Mouse (Mus musculus): ENCODE results near the gene Tmem106a. TPM values are rescaled to one million over a fixed set of nuclear protein-coding genes. Genes with fewer than 3 reads are reported as not detected.
A peak's percentile ranks its signal among the peaks of the same experiment; 100 is the strongest.

Tmem106a gene
- polyA plus RNA-seq (2014; fragmentation: Nextera tagmentation; extraction: Ambion mirVana), result 3.4 and 3.5 TPM in 2 replicates

GRCm38 (mm10) chr11:101582054-101583035 is at the start of gene Tmem106a:
TSS of gene Tmem106a (plus strand) at chr11:101582242.
- peaks cover 8% of the 10 kb centered on the region; the same call in 1 of the 2 replicates for H3K36me3 ChIP-seq (ENCODE audit: control insufficient read depth, insufficient read depth, low read length)
- no peaks in the 10 kb centered on the region for H3K9me3 ChIP-seq (ENCODE audit: control insufficient read depth, low read length)
- no peak within 1 kb of the TSS for H3K27ac ChIP-seq (ENCODE audit: low read depth, low read length)
- ATAC-seq (ENCODE audit: low FRiP score) (no peak), DNase-seq (ENCODE audit: low spot score) (peak; percentile 79)
- WGBS, result 17% methylated on average over 29 of the region's 31 CpGs
- H3K4me3 ChIP-seq (ENCODE audit: low read depth, low read length), result peak within 1 kb of the TSS; percentile 28
- no peaks in the 10 kb centered on the region for H3K27me3 ChIP-seq (ENCODE audit: control insufficient read depth, insufficient read depth, low read length)
- no peaks in the 10 kb centered on the region for H3K4me1 ChIP-seq (replicated peaks; ENCODE audit: control insufficient read depth, insufficient read depth, low read length)
- peak within 1 kb of the TSS; percentile 40 for H3K4me2 ChIP-seq (replicated peaks; ENCODE audit: low read depth, low read length)
- no peak within 1 kb of the TSS; the same call in 1 of the 2 replicates for H3K9ac ChIP-seq (ENCODE audit: low read depth, low read length)

GRCm38 (mm10) chr11:101543533-101543932 is 38.5 kb upstream of the Tmem106a start:
- no peaks in the 10 kb centered on the region for H3K9me3 ChIP-seq (ENCODE audit: control insufficient read depth, low read length)
- no peak overlapping the region for H3K9ac ChIP-seq (ENCODE audit: low read depth, low read length)
- no peak for ATAC-seq (ENCODE audit: low FRiP score)
- no peaks in the 10 kb centered on the region for H3K27me3 ChIP-seq (ENCODE audit: control insufficient read depth, insufficient read depth, low read length)
- no peak overlapping the region for H3K4me3 ChIP-seq (ENCODE audit: low read depth, low read length)
- H3K27ac ChIP-seq (ENCODE audit: low read depth, low read length), result no peak overlapping the region
- WGBS, result 94% methylated on average over 9 of the region's 9 CpGs
- DNase-seq (ENCODE audit: low spot score), result no peak
- no peaks in the 10 kb centered on the region for H3K36me3 ChIP-seq (ENCODE audit: control insufficient read depth, insufficient read depth, low read length)
- no peaks in the 10 kb centered on the region for H3K4me1 ChIP-seq (replicated peaks; ENCODE audit: control insufficient read depth, insufficient read depth, low read length)
- no peak overlapping the region for H3K4me2 ChIP-seq (replicated peaks; ENCODE audit: low read depth, low read length)

GRCm38 (mm10) chr11:101544132-101544531 is 37.9 kb upstream of the Tmem106a start:
- no peak overlapping the region for H3K4me3 ChIP-seq (ENCODE audit: low read depth, low read length)
- H3K27ac ChIP-seq (ENCODE audit: low read depth, low read length), result no peak overlapping the region
- H3K36me3 ChIP-seq (ENCODE audit: control insufficient read depth, insufficient read depth, low read length), result no peaks in the 10 kb centered on the region
- H3K27me3 ChIP-seq (ENCODE audit: control insufficient read depth, insufficient read depth, low read length), result no peaks in the 10 kb centered on the region
- no peaks in the 10 kb centered on the region for H3K9me3 ChIP-seq (ENCODE audit: control insufficient read depth, low read length)
- H3K4me1 ChIP-seq (replicated peaks; ENCODE audit: control insufficient read depth, insufficient read depth, low read length), result no peaks in the 10 kb centered on the region
- 76% methylated on average over 1 of the region's 1 CpGs for WGBS
- DNase-seq (ENCODE audit: low spot score) (no peak), ATAC-seq (ENCODE audit: low FRiP score) (no peak)
- no peak overlapping the region for H3K4me2 ChIP-seq (replicated peaks; ENCODE audit: low read depth, low read length)
- no peak overlapping the region for H3K9ac ChIP-seq (ENCODE audit: low read depth, low read length)

GRCm38 (mm10) chr11:101548526-101548925 is 33.5 kb upstream of the Tmem106a start:
- H3K36me3 ChIP-seq (ENCODE audit: control insufficient read depth, insufficient read depth, low read length), result no peaks in the 10 kb centered on the region
- no peak overlapping the region for H3K4me3 ChIP-seq (ENCODE audit: low read depth, low read length)
- H3K27ac ChIP-seq (ENCODE audit: low read depth, low read length), result no peak overlapping the region
- no peak for DNase-seq (ENCODE audit: low spot score)
- H3K4me2 ChIP-seq (replicated peaks; ENCODE audit: low read depth, low read length), result no peak overlapping the region
- H3K9me3 ChIP-seq (ENCODE audit: control insufficient read depth, low read length), result no peaks in the 10 kb centered on the region
- H3K27me3 ChIP-seq (ENCODE audit: control insufficient read depth, insufficient read depth, low read length), result no peaks in the 10 kb centered on the region
- peaks cover 2% of the 10 kb centered on the region; the same call in 1 of the 2 replicates for H3K4me1 ChIP-seq (replicated peaks; ENCODE audit: control insufficient read depth, insufficient read depth, low read length)
- H3K9ac ChIP-seq (ENCODE audit: low read depth, low read length), result no peak overlapping the region
- ATAC-seq (ENCODE audit: low FRiP score), result no peak

GRCm38 (mm10) chr11:101551751-101552475 is 30.1 kb upstream of the Tmem106a start, which contains the start of the genes Brca1 and Nbr1:
TSS of gene Brca1 (minus strand) at chr11:101551955.
TSS of gene Nbr1 (plus strand) at chr11:101552149.
- peak within 1 kb of the TSS; percentile 63 for H3K4me3 ChIP-seq (ENCODE audit: low read depth, low read length)
- under 1% methylated on average over 43 of the region's 43 CpGs for WGBS
- peak; percentile 84 for ATAC-seq (ENCODE audit: low FRiP score)
- H3K4me2 ChIP-seq (replicated peaks; ENCODE audit: low read depth, low read length), result peak within 1 kb of the TSS; percentile 77
- no peaks in the 10 kb centered on the region for H3K36me3 ChIP-seq (ENCODE audit: control insufficient read depth, insufficient read depth, low read length)
- H3K27me3 ChIP-seq (ENCODE audit: control insufficient read depth, insufficient read depth, low read length), result no peaks in the 10 kb centered on the region
- peaks cover 2% of the 10 kb centered on the region; the same call in 1 of the 2 replicates for H3K4me1 ChIP-seq (replicated peaks; ENCODE audit: control insufficient read depth, insufficient read depth, low read length)
- peak; percentile 99 for DNase-seq (ENCODE audit: low spot score)
- no peaks in the 10 kb centered on the region for H3K9me3 ChIP-seq (ENCODE audit: control insufficient read depth, low read length)
- H3K9ac ChIP-seq (ENCODE audit: low read depth, low read length), result peak within 1 kb of the TSS; percentile 76
- H3K27ac ChIP-seq (ENCODE audit: low read depth, low read length), result peak within 1 kb of the TSS; percentile 91

- Histone ChIP-seq H3K4me1 (replicated peaks; ENCODE audit: control insufficient read depth, insufficient read depth, low read length) (peaks cover 2% of the 10 kb centered on the region; the same call in 1 of the 2 replicates), H3K27me3 (ENCODE audit: control insufficient read depth, insufficient read depth, low read length) (no peaks in the 10 kb centered on the region), H3K4me2 (replicated peaks; ENCODE audit: low read depth, low read length) (peak overlapping the region; percentile 41), H3K9ac (ENCODE audit: low read depth, low read length) (peak overlapping the region; percentile 76), H3K27ac (ENCODE audit: low read depth, low read length) (peak overlapping the region; percentile 91), H3K36me3 (ENCODE audit: control insufficient read depth, insufficient read depth, low read length) (no peaks in the 10 kb centered on the region), H3K4me3 (ENCODE audit: low read depth, low read length) (peak overlapping the region; percentile 63), H3K9me3 (ENCODE audit: control insufficient read depth, low read length) (no peaks in the 10 kb centered on the region)
- ATAC-seq (ENCODE audit: low FRiP score) (peak; percentile 99), DNase-seq (ENCODE audit: low spot score) (peak; percentile 95)
- WGBS, result under 1% methylated on average over 37 of the region's 37 CpGs
Observed at GRCm38 (mm10) chr11:101552476-101553300, 29.4 kb upstream of the Tmem106a start.

GRCm38 (mm10) chr11:101553354-101553930 is 28.6 kb upstream of the Tmem106a start:
- H3K27me3 ChIP-seq (ENCODE audit: control insufficient read depth, insufficient read depth, low read length), result no peaks in the 10 kb centered on the region
- H3K36me3 ChIP-seq (ENCODE audit: control insufficient read depth, insufficient read depth, low read length), result no peaks in the 10 kb centered on the region
- H3K27ac ChIP-seq (ENCODE audit: low read depth, low read length), result peak overlapping the region; percentile 79
- 27% methylated on average over 8 of the region's 8 CpGs for WGBS
- H3K4me2 ChIP-seq (replicated peaks; ENCODE audit: low read depth, low read length), result peak overlapping the region; percentile 41
- no peaks in the 10 kb centered on the region for H3K9me3 ChIP-seq (ENCODE audit: control insufficient read depth, low read length)
- peak overlapping the region; percentile 76 for H3K9ac ChIP-seq (ENCODE audit: low read depth, low read length)
- peak overlapping the region; percentile 63 for H3K4me3 ChIP-seq (ENCODE audit: low read depth, low read length)
- peaks cover 2% of the 10 kb centered on the region; the same call in 1 of the 2 replicates for H3K4me1 ChIP-seq (replicated peaks; ENCODE audit: control insufficient read depth, insufficient read depth, low read length)
- ATAC-seq (ENCODE audit: low FRiP score) (no peak), DNase-seq (ENCODE audit: low spot score) (no peak)

- no peak overlapping the region for H3K4me3 ChIP-seq (ENCODE audit: low read depth, low read length)
- H3K4me2 ChIP-seq (replicated peaks; ENCODE audit: low read depth, low read length), result no peak overlapping the region
- H3K27me3 ChIP-seq (ENCODE audit: control insufficient read depth, insufficient read depth, low read length), result no peaks in the 10 kb centered on the region
- H3K36me3 ChIP-seq (ENCODE audit: control insufficient read depth, insufficient read depth, low read length), result no peaks in the 10 kb centered on the region
- H3K27ac ChIP-seq (ENCODE audit: low read depth, low read length), result no peak overlapping the region
- no peak for ATAC-seq (ENCODE audit: low FRiP score)
- H3K4me1 ChIP-seq (replicated peaks; ENCODE audit: control insufficient read depth, insufficient read depth, low read length), result no peaks in the 10 kb centered on the region
- 93% methylated on average over 7 of the region's 7 CpGs for WGBS
- DNase-seq (ENCODE audit: low spot score), result no peak
- no peaks in the 10 kb centered on the region for H3K9me3 ChIP-seq (ENCODE audit: control insufficient read depth, low read length)
- H3K9ac ChIP-seq (ENCODE audit: low read depth, low read length), result no peak overlapping the region
Observed at GRCm38 (mm10) chr11:101556541-101556940, 25.5 kb upstream of the Tmem106a start.
